Mouse (Mus musculus): ENCODE measurements around the gene 1700001C02Rik. TPM values are rescaled to one million over a fixed set of nuclear protein-coding genes. Genes with fewer than 3 reads are reported as not detected.

Gene 1700001C02Rik
- polyA plus RNA-seq (2012; rRNA removed) = not detected in 2 replicates

- no peaks in the 10 kb centered on the region for H3K36me3 ChIP-seq (ENCODE audit: control insufficient read depth, insufficient read depth, low read length)
- 9% methylated on average over 21 of the region's 21 CpGs for WGBS
- no peak within 1 kb of the TSS for H3K4me3 ChIP-seq (ENCODE audit: low read depth, low read length)
- no peaks in the 10 kb centered on the region for H3K4me1 ChIP-seq (ENCODE audit: control insufficient read depth, insufficient read depth, insufficient read length, low read length)
- peaks cover 14% of the 10 kb centered on the region for H3K27me3 ChIP-seq (ENCODE audit: control insufficient read depth, insufficient read depth, low read length)
- H3K27ac ChIP-seq (ENCODE audit: insufficient read depth, low read depth, low read length) = no peak within 1 kb of the TSS
- TF ChIP-seq POLR2A (IDR thresholded peaks at IDR 0.05; ENCODE audit: low read depth, low read length) (no peak), CTCF (IDR thresholded peaks at IDR 0.05; ENCODE audit: extremely low read depth, insufficient read length, insufficient replicate concordance, low read depth, low read length) (no peak)
Measured at GRCm38 (mm10) chr5:30465861-30466260, at the start of gene 1700001C02Rik. TSS of gene 1700001C02Rik (plus strand) at chr5:30466047.

- 69% methylated on average over 5 of the region's 5 CpGs for WGBS
- H3K36me3 ChIP-seq (ENCODE audit: control insufficient read depth, insufficient read depth, low read length) = no peaks in the 10 kb centered on the region
- no peak overlapping the region for H3K27ac ChIP-seq (ENCODE audit: insufficient read depth, low read depth, low read length)
- no peak for TF ChIP-seq POLR2A (IDR thresholded peaks at IDR 0.05; ENCODE audit: low read depth, low read length)
- no peak for TF ChIP-seq CTCF (IDR thresholded peaks at IDR 0.05; ENCODE audit: extremely low read depth, insufficient read length, insufficient replicate concordance, low read depth, low read length)
- no peaks in the 10 kb centered on the region for H3K27me3 ChIP-seq (ENCODE audit: control insufficient read depth, insufficient read depth, low read length)
- no peaks in the 10 kb centered on the region for H3K4me1 ChIP-seq (ENCODE audit: control insufficient read depth, insufficient read depth, insufficient read length, low read length)
- H3K4me3 ChIP-seq (ENCODE audit: low read depth, low read length) = no peak overlapping the region
Measured at GRCm38 (mm10) chr5:30416665-30417064, 49.2 kb upstream of the 1700001C02Rik start.

GRCm38 (mm10) chr5:30423121-30423520 lies 42.7 kb upstream of the 1700001C02Rik start:
- TF ChIP-seq CTCF (IDR thresholded peaks at IDR 0.05; ENCODE audit: extremely low read depth, insufficient read length, insufficient replicate concordance, low read depth, low read length) (no peak), POLR2A (IDR thresholded peaks at IDR 0.05; ENCODE audit: low read depth, low read length) (no peak)
- Histone ChIP-seq H3K27me3 (ENCODE audit: control insufficient read depth, insufficient read depth, low read length) (no peaks in the 10 kb centered on the region), H3K36me3 (ENCODE audit: control insufficient read depth, insufficient read depth, low read length) (no peaks in the 10 kb centered on the region), H3K4me3 (ENCODE audit: low read depth, low read length) (no peak overlapping the region), H3K4me1 (ENCODE audit: control insufficient read depth, insufficient read depth, insufficient read length, low read length) (no peaks in the 10 kb centered on the region), H3K27ac (ENCODE audit: insufficient read depth, low read depth, low read length) (no peak overlapping the region)
- 82% methylated on average over 4 of the region's 4 CpGs for WGBS

GRCm38 (mm10) chr5:30423572-30424244 lies 42.1 kb upstream of the 1700001C02Rik start:
- Histone ChIP-seq H3K36me3 (ENCODE audit: control insufficient read depth, insufficient read depth, low read length) (no peaks in the 10 kb centered on the region), H3K4me3 (ENCODE audit: low read depth, low read length) (no peak overlapping the region), H3K27me3 (ENCODE audit: control insufficient read depth, insufficient read depth, low read length) (no peaks in the 10 kb centered on the region), H3K4me1 (ENCODE audit: control insufficient read depth, insufficient read depth, insufficient read length, low read length) (no peaks in the 10 kb centered on the region), H3K27ac (ENCODE audit: insufficient read depth, low read depth, low read length) (no peak overlapping the region)
- TF ChIP-seq POLR2A (IDR thresholded peaks at IDR 0.05; ENCODE audit: low read depth, low read length) (no peak), CTCF (IDR thresholded peaks at IDR 0.05; ENCODE audit: extremely low read depth, insufficient read length, insufficient replicate concordance, low read depth, low read length) (peak; percentile 71; the same call in 1 of the 2 replicates)
- 20% methylated on average over 8 of the region's 8 CpGs for WGBS

- WGBS = 81% methylated on average over 6 of the region's 6 CpGs
- Histone ChIP-seq H3K4me3 (ENCODE audit: low read depth, low read length) (no peak overlapping the region), H3K27me3 (ENCODE audit: control insufficient read depth, insufficient read depth, low read length) (no peaks in the 10 kb centered on the region), H3K36me3 (ENCODE audit: control insufficient read depth, insufficient read depth, low read length) (no peaks in the 10 kb centered on the region), H3K27ac (ENCODE audit: insufficient read depth, low read depth, low read length) (no peak overlapping the region), H3K4me1 (ENCODE audit: control insufficient read depth, insufficient read depth, insufficient read length, low read length) (no peaks in the 10 kb centered on the region)
- TF ChIP-seq POLR2A (IDR thresholded peaks at IDR 0.05; ENCODE audit: low read depth, low read length) (no peak), CTCF (IDR thresholded peaks at IDR 0.05; ENCODE audit: extremely low read depth, insufficient read length, insufficient replicate concordance, low read depth, low read length) (no peak)
Measured at GRCm38 (mm10) chr5:30427406-30427805, 38.4 kb upstream of the 1700001C02Rik start.

GRCm38 (mm10) chr5:30438931-30439330 lies 26.9 kb upstream of the 1700001C02Rik start:
- H3K4me1 ChIP-seq (ENCODE audit: control insufficient read depth, insufficient read depth, insufficient read length, low read length) = no peaks in the 10 kb centered on the region
- WGBS = 52% methylated on average over 2 of the region's 2 CpGs

GRCm38 (mm10) chr5:30440308-30440906 lies 25.4 kb upstream of the 1700001C02Rik start:
- WGBS = 78% methylated on average over 8 of the region's 8 CpGs

More at GRCm38 (mm10) chr5:30438931-30439330, 26.9 kb upstream of the 1700001C02Rik start:
- TF ChIP-seq POLR2A (IDR thresholded peaks at IDR 0.05; ENCODE audit: low read depth, low read length) (no peak), CTCF (IDR thresholded peaks at IDR 0.05; ENCODE audit: extremely low read depth, insufficient read length, insufficient replicate concordance, low read depth, low read length) (no peak)
- Histone ChIP-seq H3K4me3 (ENCODE audit: low read depth, low read length) (no peak overlapping the region), H3K27me3 (ENCODE audit: control insufficient read depth, insufficient read depth, low read length) (no peaks in the 10 kb centered on the region), H3K36me3 (ENCODE audit: control insufficient read depth, insufficient read depth, low read length) (no peaks in the 10 kb centered on the region), H3K27ac (ENCODE audit: insufficient read depth, low read depth, low read length) (no peak overlapping the region)

More at GRCm38 (mm10) chr5:30440308-30440906, 25.4 kb upstream of the 1700001C02Rik start:
- Histone ChIP-seq H3K27me3 (ENCODE audit: control insufficient read depth, insufficient read depth, low read length) (no peaks in the 10 kb centered on the region), H3K27ac (ENCODE audit: insufficient read depth, low read depth, low read length) (no peak overlapping the region), H3K4me1 (ENCODE audit: control insufficient read depth, insufficient read depth, insufficient read length, low read length) (no peaks in the 10 kb centered on the region), H3K4me3 (ENCODE audit: low read depth, low read length) (no peak overlapping the region), H3K36me3 (ENCODE audit: control insufficient read depth, insufficient read depth, low read length) (no peaks in the 10 kb centered on the region)
- no peak for TF ChIP-seq CTCF (IDR thresholded peaks at IDR 0.05; ENCODE audit: extremely low read depth, insufficient read length, insufficient replicate concordance, low read depth, low read length)
- TF ChIP-seq POLR2A (IDR thresholded peaks at IDR 0.05; ENCODE audit: low read depth, low read length) = no peak

All from small intestine, adult 2 months (tissue).